Mouse (Mus musculus): ENCODE measurements around the gene Spock1. TPM values are rescaled to one million over a fixed set of nuclear protein-coding genes. Genes with fewer than 3 reads are reported as not detected.
"Not testable (repeated sequence)": the region's sequence is repeated elsewhere in the genome, so short reads cannot be mapped to it uniquely, and the experiment has no call there.

Spock1 gene
- total RNA-seq, 2 experiments from 2014 or later: 0.47 to 0.52 TPM

- DNase-seq (ENCODE audit: low spot score in 2 of 2): no peak
These were observed 296.6 kb downstream of the Spock1 start for GRCm38 (mm10) chr13:57611326-57612171.

- DNase-seq (ENCODE audit: low spot score in 2 of 2): no peak
These were observed 298.2 kb downstream of the Spock1 start for GRCm38 (mm10) chr13:57609946-57610345.

- DNase-seq (ENCODE audit: low spot score in 2 of 2): no peak
These were observed 303.7 kb downstream of the Spock1 start for GRCm38 (mm10) chr13:57604437-57604836.

- DNase-seq (ENCODE audit: low spot score in 2 of 2): no peak
These were observed 304.9 kb downstream of the Spock1 start for GRCm38 (mm10) chr13:57603226-57603625.

- no peak for DNase-seq (ENCODE audit: low spot score in 2 of 2)
These were observed 312.4 kb downstream of the Spock1 start for GRCm38 (mm10) chr13:57595761-57596051.

GRCm38 (mm10) chr13:57595032-57595760 is 312.9 kb downstream of the Spock1 start:
- DNase-seq (ENCODE audit: low spot score in 2 of 2): no peak

GRCm38 (mm10) chr13:57589338-57589914 is 318.7 kb downstream of the Spock1 start:
- not testable (repeated sequence) for DNase-seq (ENCODE audit: low spot score in 2 of 2)

- DNase-seq (ENCODE audit: low spot score in 2 of 2): no peak
These were observed 319.4 kb downstream of the Spock1 start for GRCm38 (mm10) chr13:57588558-57589273.

- no peak for DNase-seq (ENCODE audit: low spot score in 2 of 2)
These were observed 323.0 kb downstream of the Spock1 start for GRCm38 (mm10) chr13:57585131-57585530.

GRCm38 (mm10) chr13:57582314-57582976 is 325.7 kb downstream of the Spock1 start:
- DNase-seq (ENCODE audit: low spot score in 2 of 2): no peak

- DNase-seq (ENCODE audit: low spot score in 2 of 2): no peak
These were observed 330.4 kb downstream of the Spock1 start for GRCm38 (mm10) chr13:57577541-57578244.

GRCm38 (mm10) chr13:57573501-57573900 is 334.6 kb downstream of the Spock1 start:
- DNase-seq (ENCODE audit: low spot score in 2 of 2): no peak

- no peak for DNase-seq (ENCODE audit: low spot score in 2 of 2)
These were observed 339.7 kb downstream of the Spock1 start for GRCm38 (mm10) chr13:57568404-57568803.

- DNase-seq (ENCODE audit: low spot score in 2 of 2): no peak
These were observed 352.9 kb downstream of the Spock1 start for GRCm38 (mm10) chr13:57555186-57555585.

GRCm38 (mm10) chr13:57549743-57550142 is 358.4 kb downstream of the Spock1 start:
- DNase-seq (ENCODE audit: low spot score in 2 of 2): no peak

- no peak for DNase-seq (ENCODE audit: low spot score in 2 of 2)
These were observed 371.1 kb downstream of the Spock1 start for GRCm38 (mm10) chr13:57536988-57537547.

GRCm38 (mm10) chr13:57534325-57534724 is 373.8 kb downstream of the Spock1 start:
- DNase-seq (ENCODE audit: low spot score in 2 of 2): no peak

- DNase-seq (ENCODE audit: low spot score in 2 of 2): no peak
These were observed 382.2 kb downstream of the Spock1 start for GRCm38 (mm10) chr13:57525946-57526345.

GRCm38 (mm10) chr13:57524546-57524945 is 383.6 kb downstream of the Spock1 start:
- no peak for DNase-seq (ENCODE audit: low spot score in 2 of 2)

- DNase-seq (ENCODE audit: low spot score in 2 of 2): no peak
These were observed 384.8 kb downstream of the Spock1 start for GRCm38 (mm10) chr13:57523366-57523765.

All from gastrocnemius, postnatal 4 days (tissue).